In genomic region chr5:64218603-64218999, GRCm38 (mm10) we compare ENCODE assay signal across 20 mouse cellular contexts.
A peak's percentile ranks its signal among the peaks of the same experiment; 100 is the strongest.
DNase-seq lines count a peak whose midpoint lies in the region; ATAC-seq lines count a peak whose summit lies in the region.
"Had no signal": no experiment of that assay in that cellular context is flagged by ENCODE, and none has a peak within 500 bp of the region (broad histone marks: within the 10 kb centered on the region; RNA-seq: fewer than 3 reads in every experiment).

No protein-coding gene starts in this region.

- 66% methylated on average over 7 of the region's 7 CpGs for WGBS in embryonic facial prominence, embryonic 14.5 days
- 65% methylated on average over 7 of the region's 7 CpGs for WGBS in embryonic facial prominence, embryonic 10.5 days
- WGBS in kidney, embryonic 14.5 days: 52% methylated on average over 7 of the region's 7 CpGs
- 69% methylated on average over 7 of the region's 7 CpGs for WGBS in hindbrain, embryonic 10.5 days

- H3K36me3 ChIP-seq in embryonic facial prominence, embryonic 14.5 days (ENCODE audit: control insufficient read depth, insufficient read depth, low read length): no peaks in the 10 kb centered on the region
- no peaks in the 10 kb centered on the region for H3K36me3 ChIP-seq in embryonic facial prominence, embryonic 10.5 days (replicated peaks)
- no peaks in the 10 kb centered on the region for H3K36me3 ChIP-seq in kidney, embryonic 14.5 days (ENCODE audit: control insufficient read depth, insufficient read depth, low read length)
- no peaks in the 10 kb centered on the region for H3K36me3 ChIP-seq in hindbrain, embryonic 10.5 days
- H3K36me3 ChIP-seq: heart, embryonic 12.5 days; midbrain, embryonic 10.5 days had no signal

- peak; percentile 58; the same call in 1 of the 2 replicates for ATAC-seq in embryonic facial prominence, embryonic 14.5 days (ENCODE audit: low read depth)
- peak; percentile 47 for ATAC-seq in kidney, embryonic 14.5 days (ENCODE audit: low FRiP score, low TSS enrichment)
- ATAC-seq: forebrain, embryonic 16.5 days had no signal

- peaks cover 3% of the 10 kb centered on the region; the same call in 1 of the 2 replicates for H3K4me1 ChIP-seq in embryonic facial prominence, embryonic 14.5 days (ENCODE audit: control insufficient read depth, insufficient read depth, low read length)
- peaks cover 20% of the 10 kb centered on the region for H3K4me1 ChIP-seq in embryonic facial prominence, embryonic 10.5 days
- H3K4me1 ChIP-seq in kidney, embryonic 14.5 days (ENCODE audit: control insufficient read depth, insufficient read depth, low read length): peaks cover 18% of the 10 kb centered on the region
- H3K4me1 ChIP-seq in hindbrain, embryonic 10.5 days (replicated peaks): peaks cover 8% of the 10 kb centered on the region

- no peak overlapping the region for H3K27ac ChIP-seq in embryonic facial prominence, embryonic 14.5 days (replicated peaks; ENCODE audit: low read depth, low read length)
- no peak overlapping the region for H3K27ac ChIP-seq in embryonic facial prominence, embryonic 10.5 days (replicated peaks)
- H3K27ac ChIP-seq in kidney, embryonic 14.5 days (ENCODE audit: low read depth, low read length): no peak overlapping the region
- H3K27ac ChIP-seq in hindbrain, embryonic 10.5 days: no peak overlapping the region
- H3K27ac ChIP-seq: hindbrain, embryonic 14.5 days; liver, embryonic 14.5 days; macrophage; midbrain, embryonic 10.5 days had no signal

- H3K9ac ChIP-seq in embryonic facial prominence, embryonic 14.5 days (ENCODE audit: low read depth, low read length): no peak overlapping the region
- H3K9ac ChIP-seq in kidney, embryonic 14.5 days (ENCODE audit: low read depth, low read length): no peak overlapping the region
- H3K9ac ChIP-seq: heart, embryonic 12.5 days; hindbrain, embryonic 14.5 days; liver, embryonic 14.5 days had no signal

- no peaks in the 10 kb centered on the region for H3K27me3 ChIP-seq in embryonic facial prominence, embryonic 14.5 days (replicated peaks; ENCODE audit: control insufficient read depth, insufficient read depth, low read length)
- no peaks in the 10 kb centered on the region for H3K27me3 ChIP-seq in embryonic facial prominence, embryonic 10.5 days (replicated peaks; ENCODE audit: low read depth, poor library complexity, severe bottlenecking)
- H3K27me3 ChIP-seq in kidney, embryonic 14.5 days (ENCODE audit: control insufficient read depth, insufficient read depth, low read length): no peaks in the 10 kb centered on the region
- no peaks in the 10 kb centered on the region for H3K27me3 ChIP-seq in hindbrain, embryonic 10.5 days (ENCODE audit: insufficient read depth, poor library complexity, severe bottlenecking)
- H3K27me3 ChIP-seq: heart, embryonic 12.5 days had no signal

- no peak overlapping the region for H3K4me3 ChIP-seq in embryonic facial prominence, embryonic 14.5 days (ENCODE audit: low read depth, low read length)
- H3K4me3 ChIP-seq in embryonic facial prominence, embryonic 10.5 days: no peak overlapping the region
- H3K4me3 ChIP-seq in kidney, embryonic 14.5 days (ENCODE audit: low read length): no peak overlapping the region
- no peak overlapping the region for H3K4me3 ChIP-seq in hindbrain, embryonic 10.5 days
- H3K4me3 ChIP-seq: erythroblast, embryonic 14.5 days; heart, embryonic 12.5 days; midbrain, embryonic 10.5 days had no signal

- DNase-seq in embryonic facial prominence, embryonic 14.5 days (ENCODE audit: low spot score): peak; percentile 56
- DNase-seq in embryonic facial prominence, embryonic 10.5 days (ENCODE audit: low spot score): no peak
- no peak for DNase-seq in kidney, postnatal 4 days
- DNase-seq in thymus, postnatal 4 days: peak; percentile 31
- DNase-seq in thymus, postnatal 10 days (ENCODE audit: low spot score in 2 of 2): no peak
- DNase-seq in cerebellum, adult 18-20 months: no peak
- no peak for DNase-seq in hindbrain, embryonic 10.5 days (ENCODE audit: low spot score)
- DNase-seq: adrenal gland, postnatal 14 days; cerebellum, adult 11 months; cerebellum, postnatal 36 days; heart, postnatal 14 days; retina, postnatal 1 day had no signal

- H3K9me3 ChIP-seq in embryonic facial prominence, embryonic 14.5 days (ENCODE audit: control insufficient read depth, low read length): no peaks in the 10 kb centered on the region
- H3K9me3 ChIP-seq in embryonic facial prominence, embryonic 10.5 days: no peaks in the 10 kb centered on the region
- H3K9me3 ChIP-seq in kidney, embryonic 14.5 days (ENCODE audit: control insufficient read depth, low read length): peaks cover 3% of the 10 kb centered on the region; the same call in 1 of the 2 replicates
- H3K9me3 ChIP-seq in hindbrain, embryonic 10.5 days: no peaks in the 10 kb centered on the region
- H3K9me3 ChIP-seq: heart, embryonic 12.5 days; midbrain, embryonic 10.5 days had no signal

- H3K4me2 ChIP-seq in embryonic facial prominence, embryonic 14.5 days (ENCODE audit: low read depth, low read length): no peak overlapping the region
- H3K4me2 ChIP-seq in kidney, embryonic 14.5 days (replicated peaks; ENCODE audit: low read depth, low read length): no peak overlapping the region
- H3K4me2 ChIP-seq: heart, embryonic 12.5 days; hindbrain, embryonic 14.5 days had no signal

Comparison
In these comparisons a context has a peak if more than half of its experiments do, and no peak if none do; other contexts are left out.
1. DNase-seq: peak in embryonic facial prominence, embryonic 14.5 days (single experiment) and thymus, postnatal 4 days (single experiment); none in embryonic facial prominence, embryonic 10.5 days (single experiment), kidney, postnatal 4 days (0 of 2), thymus, postnatal 10 days (0 of 2), cerebellum, adult 18-20 months (0 of 2) and hindbrain, embryonic 10.5 days (single experiment).